8 mouse cellular contexts compared by ENCODE assay signal in the genomic region with DNA sequence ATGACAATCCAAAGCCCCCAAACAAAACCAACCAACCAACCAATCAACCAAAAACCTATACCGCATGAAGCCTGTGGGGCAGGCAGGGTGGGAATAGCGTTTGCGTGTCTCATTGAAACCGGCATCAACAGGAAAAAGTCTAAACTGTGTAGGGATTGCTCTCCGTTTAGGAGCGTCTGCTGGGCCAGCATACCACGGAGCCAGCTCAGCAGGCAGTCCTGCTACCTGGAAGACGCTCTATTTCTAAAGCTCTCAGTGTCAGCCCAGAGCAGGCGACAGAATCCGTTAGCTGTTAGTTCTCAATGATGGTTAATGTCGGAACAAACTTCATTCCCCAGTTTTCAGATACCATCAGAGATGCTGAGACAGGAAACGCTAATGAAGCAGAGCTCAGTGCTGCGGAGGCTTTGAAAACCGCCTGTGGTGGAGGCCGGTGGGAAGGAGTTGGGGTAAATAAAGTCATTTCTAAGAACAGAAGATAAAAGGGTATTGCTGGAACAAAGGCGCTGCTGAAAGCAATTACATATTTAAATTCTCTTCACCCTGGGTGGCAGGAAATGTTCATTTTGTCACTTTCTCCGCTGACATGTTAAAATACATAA. TPM values are rescaled to one million over a fixed set of nuclear protein-coding genes. Genes with fewer than 3 reads are reported as not detected.
DNase-seq lines count a peak whose midpoint lies in the region; ATAC-seq lines count a peak whose summit lies in the region.

No protein-coding gene starts in this region.

- WGBS in heart, embryonic 13.5 days = 3% methylated on average over 17 of the region's 17 CpGs
- 1% methylated on average over 17 of the region's 17 CpGs for WGBS in hindbrain, embryonic 10.5 days
- WGBS in midbrain, embryonic 10.5 days = 1% methylated on average over 17 of the region's 17 CpGs

- peaks cover 23% of the 10 kb centered on the region for H3K27me3 ChIP-seq in heart, embryonic 13.5 days (replicated peaks)
- peaks cover 28% of the 10 kb centered on the region for H3K27me3 ChIP-seq in hindbrain, embryonic 10.5 days (ENCODE audit: insufficient read depth, poor library complexity, severe bottlenecking)
- H3K27me3 ChIP-seq in midbrain, embryonic 10.5 days (ENCODE audit: low read depth, poor library complexity, severe bottlenecking) = peaks cover 35% of the 10 kb centered on the region

- H3K4me1 ChIP-seq in heart, embryonic 13.5 days = peaks cover 10% of the 10 kb centered on the region
- H3K4me1 ChIP-seq in hindbrain, embryonic 10.5 days (replicated peaks) = peaks cover 12% of the 10 kb centered on the region
- peaks cover 11% of the 10 kb centered on the region for H3K4me1 ChIP-seq in midbrain, embryonic 10.5 days

- H3K27ac ChIP-seq in heart, embryonic 13.5 days (replicated peaks) = no peak overlapping the region
- no peak overlapping the region for H3K27ac ChIP-seq in hindbrain, embryonic 10.5 days
- peak overlapping the region; percentile 42; the same call in 1 of the 2 replicates for H3K27ac ChIP-seq in midbrain, embryonic 10.5 days (replicated peaks)

- no peak for DNase-seq in heart, adult 18-20 months
- peak; percentile 76 for DNase-seq in T-cell, adult 2 months (ENCODE audit: low spot score)
- peak; percentile 29 for DNase-seq in hindbrain, embryonic 10.5 days (ENCODE audit: low spot score)
- DNase-seq in midbrain, embryonic 10.5 days (ENCODE audit: low spot score) = peak; percentile 33
- no peak for DNase-seq in gastrocnemius, postnatal 25 days
- no peak for DNase-seq in left cerebral cortex, adult 8-10 months (ENCODE audit: low spot score in 2 of 2)
- DNase-seq in ovary, postnatal 36 days (ENCODE audit: low spot score) = no peak

- H3K9me3 ChIP-seq in heart, embryonic 13.5 days = peaks cover 19% of the 10 kb centered on the region
- H3K9me3 ChIP-seq in hindbrain, embryonic 10.5 days = peaks cover 14% of the 10 kb centered on the region
- peaks cover 14% of the 10 kb centered on the region for H3K9me3 ChIP-seq in midbrain, embryonic 10.5 days (replicated peaks)

- peak overlapping the region; percentile 60 for H3K4me2 ChIP-seq in heart, embryonic 13.5 days

- H3K36me3 ChIP-seq in heart, embryonic 13.5 days = no peaks in the 10 kb centered on the region
- H3K36me3 ChIP-seq in hindbrain, embryonic 10.5 days = no peaks in the 10 kb centered on the region
- no peaks in the 10 kb centered on the region for H3K36me3 ChIP-seq in midbrain, embryonic 10.5 days

- ATAC-seq in heart, embryonic 13.5 days (ENCODE audit: extremely low read depth, insufficient number of reproducible peaks, low FRiP score, low TSS enrichment) = no peak

- peak overlapping the region; percentile 67 for H3K9ac ChIP-seq in heart, embryonic 13.5 days

- H3K4me3 ChIP-seq in heart, embryonic 13.5 days = peak overlapping the region; percentile 35
- H3K4me3 ChIP-seq in hindbrain, embryonic 10.5 days = peak overlapping the region; percentile 45
- H3K4me3 ChIP-seq in midbrain, embryonic 10.5 days = peak overlapping the region; percentile 46

RNA-seq across cellular contexts. Expression of gene Gm5617, which starts 42.9 kb away (rescaled TPM):
- polyA plus RNA-seq in heart, embryonic 13.5 days (2015; fragmentation: Nextera tagmentation; extraction: Ambion mirVana) = 27.4 and 29.4 TPM in 2 replicates
- total RNA-seq in heart, adult 18-20 months (2021) = 10 to 100 TPM; 38.2 to 42.3 TPM
- 31.2 and 41.3 TPM in 2 replicates for polyA plus RNA-seq in hindbrain, embryonic 10.5 days (2016; fragmentation: Nextera tagmentation; extraction: Ambion mirVana)
- 34.1 and 36.7 TPM in 2 replicates for polyA plus RNA-seq in midbrain, embryonic 10.5 days (2016; fragmentation: Nextera tagmentation; extraction: Ambion mirVana)
- 1 to 10 TPM; 6.6 to 8.5 TPM for total RNA-seq in gastrocnemius, postnatal 25 days (2021)
- total RNA-seq in left cerebral cortex, adult 8-10 months (2022) = 10 to 100 TPM in 2 of 4 experiments, 1 to 10 TPM in 2; 7.9 to 14.0 (median 10.8) TPM

RNA-seq across cellular contexts. Expression of gene Rbm7, which starts 43.0 kb away (rescaled TPM):
- 80.1 and 86.7 TPM in 2 replicates for polyA plus RNA-seq in heart, embryonic 13.5 days (2015; fragmentation: Nextera tagmentation; extraction: Ambion mirVana)
- total RNA-seq in heart, adult 18-20 months (2021) = 10 to 100 TPM; 21.1 to 21.8 TPM
- 101 and 110 TPM in 2 replicates for polyA plus RNA-seq in hindbrain, embryonic 10.5 days (2016; fragmentation: Nextera tagmentation; extraction: Ambion mirVana)
- 106 and 112 TPM in 2 replicates for polyA plus RNA-seq in midbrain, embryonic 10.5 days (2016; fragmentation: Nextera tagmentation; extraction: Ambion mirVana)
- total RNA-seq in gastrocnemius, postnatal 25 days (2021) = 10 to 100 TPM; 13.6 to 14.4 TPM
- total RNA-seq in left cerebral cortex, adult 8-10 months (2022) = 10 to 100 TPM; 36.4 to 40.3 (median 37.3) TPM

RNA-seq across cellular contexts. Expression of gene Rexo2, which starts 57.7 kb away (rescaled TPM):
- polyA plus RNA-seq in heart, embryonic 13.5 days (2015; fragmentation: Nextera tagmentation; extraction: Ambion mirVana) = 92.2 and 95.7 TPM in 2 replicates
- 10 to 100 TPM; 65.7 to 71.4 TPM for total RNA-seq in heart, adult 18-20 months (2021)
- 99.2 and 112 TPM in 2 replicates for polyA plus RNA-seq in hindbrain, embryonic 10.5 days (2016; fragmentation: Nextera tagmentation; extraction: Ambion mirVana)
- 95.2 and 110 TPM in 2 replicates for polyA plus RNA-seq in midbrain, embryonic 10.5 days (2016; fragmentation: Nextera tagmentation; extraction: Ambion mirVana)
- 10 to 100 TPM; 58.6 to 64.9 TPM for total RNA-seq in gastrocnemius, postnatal 25 days (2021)
- 10 to 100 TPM; 86.2 to 97.6 (median 91.0) TPM for total RNA-seq in left cerebral cortex, adult 8-10 months (2022)

Comparison
In these comparisons a context has a peak if more than half of its experiments do, and no peak if none do; other contexts are left out.
1. DNase-seq: peak in T-cell, adult 2 months (single experiment), hindbrain, embryonic 10.5 days (single experiment) and midbrain, embryonic 10.5 days (single experiment); none in heart, adult 18-20 months (0 of 2), gastrocnemius, postnatal 25 days (single experiment), left cerebral cortex, adult 8-10 months (0 of 2) and ovary, postnatal 36 days (single experiment).
2. Peak in every context shown above with its lines, with median percentiles within 50 percentile points of each other: H3K4me3 ChIP-seq.